Mouse (Mus musculus): Measurements from ENCODE around the gene Slc26a11.

DNA sequence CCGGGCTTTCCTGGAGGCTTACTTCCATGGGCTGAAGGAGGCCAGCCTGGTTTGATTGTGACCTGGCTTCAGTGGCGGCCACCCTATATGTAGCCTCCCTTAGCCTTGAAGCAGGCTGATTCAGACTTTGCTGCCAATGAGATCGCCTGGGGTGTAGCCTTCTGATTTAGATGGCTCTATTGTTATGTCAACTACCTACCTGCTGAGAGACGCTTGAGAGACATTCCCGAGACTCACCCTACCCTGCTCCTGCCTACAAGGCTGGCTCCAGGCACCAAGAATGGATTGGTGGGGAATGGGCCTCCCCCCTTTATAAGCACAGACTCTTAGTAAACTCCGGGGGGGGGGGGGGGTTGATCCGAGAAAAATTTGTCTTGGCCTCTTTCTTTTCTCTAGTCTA is 40.0 kb downstream of the Slc26a11 start:
- TF ChIP-seq CTCF (IDR thresholded peaks at IDR 0.05) (no peak), POLR2A (IDR thresholded peaks at IDR 0.05; ENCODE audit: insufficient read depth, low read depth, low read length) (no peak), EP300 (IDR thresholded peaks at IDR 0.05; ENCODE audit: insufficient read depth, low read depth, low read length) (no peak)

Data from heart, adult 2 months (tissue).